Mouse (Mus musculus): Measurements from ENCODE around the gene Atf7ip. TPM values are rescaled to one million over a fixed set of nuclear protein-coding genes. Genes with fewer than 3 reads are reported as not detected.
"Not testable (repeated sequence)": the region's sequence is repeated elsewhere in the genome, so short reads cannot be mapped to it uniquely, and the experiment has no call there.

Gene Atf7ip
- 43.1 and 49.7 TPM in 2 replicates for polyA plus RNA-seq (2014; fragmentation: Nextera tagmentation; extraction: Ambion mirVana)

- H3K4me2 ChIP-seq; H3K9ac ChIP-seq (ENCODE audit: low read depth, low read length); H3K4me3 ChIP-seq (ENCODE audit: low read depth, low read length); H3K36me3 ChIP-seq (ENCODE audit: control insufficient read depth, insufficient read depth, low read length); H3K27ac ChIP-seq (ENCODE audit: low read depth, low read length); H3K9me3 ChIP-seq (replicated peaks; ENCODE audit: control insufficient read depth, low read length); H3K27me3 ChIP-seq (ENCODE audit: control insufficient read depth, insufficient read depth, low read length); ATAC-seq (replicated peaks; ENCODE audit: insufficient number of reproducible peaks, low FRiP score, low TSS enrichment); H3K4me1 ChIP-seq (ENCODE audit: control insufficient read depth, insufficient read depth, low read length): not testable (repeated sequence)
- WGBS (ENCODE audit: insufficient replicate concordance) = 83% methylated on average over 2 of the region's 3 CpGs
Observed at GRCm38 (mm10) chr6:136505867-136506266, at the start of gene Atf7ip. TSS of gene Atf7ip (plus strand) at chr6:136506167.

DNA sequence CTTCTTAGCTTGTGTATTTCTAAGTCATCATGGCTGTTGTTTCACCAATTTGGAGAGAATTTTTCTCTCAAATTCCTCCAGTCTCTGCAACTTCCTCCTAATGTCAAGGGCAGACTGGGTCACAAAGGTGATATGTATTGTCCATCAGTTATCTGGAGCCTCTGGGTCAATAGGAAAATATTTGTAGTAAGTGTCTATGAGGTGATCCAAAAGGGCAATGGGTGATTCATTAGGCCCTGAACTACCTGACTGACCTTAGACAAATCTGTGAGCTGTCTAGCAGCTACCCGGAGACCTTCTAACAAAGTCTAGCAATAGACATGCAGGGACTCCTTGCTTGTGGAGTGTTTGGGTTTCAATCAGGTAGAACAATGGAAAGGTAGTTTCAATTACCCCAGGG lies 49.7 kb upstream of the Atf7ip start:
- WGBS (ENCODE audit: insufficient replicate concordance) = 87% methylated on average over 1 of the region's 1 CpGs
- Histone ChIP-seq H3K9me3 (replicated peaks; ENCODE audit: control insufficient read depth, low read length) (no peaks in the 10 kb centered on the region), H3K36me3 (ENCODE audit: control insufficient read depth, insufficient read depth, low read length) (no peaks in the 10 kb centered on the region), H3K27ac (ENCODE audit: low read depth, low read length) (no peak overlapping the region), H3K4me2 (no peak overlapping the region), H3K9ac (ENCODE audit: low read depth, low read length) (no peak overlapping the region), H3K4me3 (ENCODE audit: low read depth, low read length) (no peak overlapping the region), H3K27me3 (ENCODE audit: control insufficient read depth, insufficient read depth, low read length) (no peaks in the 10 kb centered on the region), H3K4me1 (ENCODE audit: control insufficient read depth, insufficient read depth, low read length) (peaks cover 2% of the 10 kb centered on the region; the same call in 1 of the 2 replicates)
- no peak for ATAC-seq (replicated peaks; ENCODE audit: insufficient number of reproducible peaks, low FRiP score, low TSS enrichment)

- Histone ChIP-seq H3K4me3 (ENCODE audit: low read depth, low read length) (no peak overlapping the region), H3K9me3 (replicated peaks; ENCODE audit: control insufficient read depth, low read length) (no peaks in the 10 kb centered on the region), H3K36me3 (ENCODE audit: control insufficient read depth, insufficient read depth, low read length) (no peaks in the 10 kb centered on the region), H3K27ac (ENCODE audit: low read depth, low read length) (no peak overlapping the region), H3K9ac (ENCODE audit: low read depth, low read length) (no peak overlapping the region), H3K27me3 (ENCODE audit: control insufficient read depth, insufficient read depth, low read length) (no peaks in the 10 kb centered on the region), H3K4me1 (ENCODE audit: control insufficient read depth, insufficient read depth, low read length) (0 out of 2 replicates have a peak, but pooled peaks cover 4% of the 10 kb centered on the region), H3K4me2 (no peak overlapping the region)
- ATAC-seq (replicated peaks; ENCODE audit: insufficient number of reproducible peaks, low FRiP score, low TSS enrichment) = no peak
- WGBS (ENCODE audit: insufficient replicate concordance) = 79% methylated on average over 7 of the region's 7 CpGs
Observed at GRCm38 (mm10) chr6:136459156-136459555, 46.8 kb upstream of the Atf7ip start.

DNA sequence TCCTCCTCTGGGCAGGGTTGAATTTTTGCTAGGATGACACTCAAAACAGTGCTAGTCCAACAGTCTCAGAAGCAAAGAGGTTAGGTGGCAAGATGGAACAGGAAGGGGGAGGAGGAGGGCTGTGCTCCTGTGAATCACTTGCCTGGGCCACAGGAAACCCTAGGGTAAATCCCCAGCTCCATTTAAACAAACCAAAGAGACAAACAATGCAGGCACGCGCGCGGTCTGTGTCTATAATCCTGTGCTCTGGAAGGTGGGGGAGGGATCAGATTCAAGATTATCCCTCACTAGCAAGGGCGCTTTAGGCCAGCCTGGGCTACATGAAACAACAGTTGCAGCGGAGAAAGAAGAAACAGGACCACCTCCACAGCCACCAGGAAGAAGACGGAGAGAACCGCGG lies 42.5 kb upstream of the Atf7ip start:
- no peak overlapping the region for H3K4me3 ChIP-seq (ENCODE audit: low read depth, low read length)
- H3K4me1 ChIP-seq (ENCODE audit: control insufficient read depth, insufficient read depth, low read length) = 0 out of 2 replicates have a peak, but pooled peaks cover 10% of the 10 kb centered on the region
- no peak for ATAC-seq (replicated peaks; ENCODE audit: insufficient number of reproducible peaks, low FRiP score, low TSS enrichment)
- H3K27me3 ChIP-seq (ENCODE audit: control insufficient read depth, insufficient read depth, low read length) = no peaks in the 10 kb centered on the region
- WGBS (ENCODE audit: insufficient replicate concordance) = 66% methylated on average over 9 of the region's 9 CpGs
- H3K4me2 ChIP-seq = no peak overlapping the region
- H3K9me3 ChIP-seq (replicated peaks; ENCODE audit: control insufficient read depth, low read length) = no peaks in the 10 kb centered on the region
- no peak overlapping the region for H3K9ac ChIP-seq (ENCODE audit: low read depth, low read length)
- no peaks in the 10 kb centered on the region for H3K36me3 ChIP-seq (ENCODE audit: control insufficient read depth, insufficient read depth, low read length)
- 0 out of 2 replicates have a peak overlapping the region, but pooled peaks have one; percentile 3 for H3K27ac ChIP-seq (ENCODE audit: low read depth, low read length)

GRCm38 (mm10) chr6:136464121-136464621 lies 41.8 kb upstream of the Atf7ip start:
- 58% methylated on average over 12 of the region's 12 CpGs for WGBS (ENCODE audit: insufficient replicate concordance)
- H3K9ac ChIP-seq (ENCODE audit: low read depth, low read length) = 0 out of 2 replicates have a peak overlapping the region, but pooled peaks have one; percentile 12
- 0 out of 2 replicates have a peak overlapping the region, but pooled peaks have one; percentile 3 for H3K27ac ChIP-seq (ENCODE audit: low read depth, low read length)
- no peak overlapping the region for H3K4me2 ChIP-seq
- no peak overlapping the region for H3K4me3 ChIP-seq (ENCODE audit: low read depth, low read length)
- H3K9me3 ChIP-seq (replicated peaks; ENCODE audit: control insufficient read depth, low read length) = no peaks in the 10 kb centered on the region
- no peak for ATAC-seq (replicated peaks; ENCODE audit: insufficient number of reproducible peaks, low FRiP score, low TSS enrichment)
- H3K36me3 ChIP-seq (ENCODE audit: control insufficient read depth, insufficient read depth, low read length) = no peaks in the 10 kb centered on the region
- peaks cover 15% of the 10 kb centered on the region for H3K4me1 ChIP-seq (ENCODE audit: control insufficient read depth, insufficient read depth, low read length)
- H3K27me3 ChIP-seq (ENCODE audit: control insufficient read depth, insufficient read depth, low read length) = no peaks in the 10 kb centered on the region

DNA sequence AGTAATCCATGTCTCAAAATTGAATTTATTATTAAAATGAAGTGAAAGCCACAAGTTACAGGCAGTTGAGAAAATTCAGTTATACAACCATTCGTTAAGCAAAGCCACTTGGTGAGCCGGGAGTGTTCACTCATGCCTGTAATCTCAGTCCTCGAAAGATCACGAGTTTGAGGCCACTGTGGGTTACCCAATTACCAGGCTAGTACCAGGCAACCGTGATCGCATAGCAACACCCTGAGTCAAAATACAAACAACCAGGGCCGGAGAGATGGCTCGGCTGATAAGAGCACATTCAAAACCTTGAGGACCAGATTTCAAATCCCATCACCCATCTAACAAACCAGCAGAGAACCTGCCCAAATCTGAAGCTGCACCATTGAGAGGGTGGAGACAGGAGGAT lies 40.9 kb upstream of the Atf7ip start:
- Histone ChIP-seq H3K9me3 (replicated peaks; ENCODE audit: control insufficient read depth, low read length) (no peaks in the 10 kb centered on the region), H3K4me3 (ENCODE audit: low read depth, low read length) (no peak overlapping the region), H3K27me3 (ENCODE audit: control insufficient read depth, insufficient read depth, low read length) (no peaks in the 10 kb centered on the region), H3K9ac (ENCODE audit: low read depth, low read length) (no peak overlapping the region), H3K27ac (ENCODE audit: low read depth, low read length) (no peak overlapping the region), H3K4me1 (ENCODE audit: control insufficient read depth, insufficient read depth, low read length) (peaks cover 23% of the 10 kb centered on the region), H3K36me3 (ENCODE audit: control insufficient read depth, insufficient read depth, low read length) (no peaks in the 10 kb centered on the region), H3K4me2 (no peak overlapping the region)
- no peak for ATAC-seq (replicated peaks; ENCODE audit: insufficient number of reproducible peaks, low FRiP score, low TSS enrichment)
- WGBS (ENCODE audit: insufficient replicate concordance) = 85% methylated on average over 8 of the region's 8 CpGs

- H3K36me3 ChIP-seq (ENCODE audit: control insufficient read depth, insufficient read depth, low read length) = no peaks in the 10 kb centered on the region
- no peaks in the 10 kb centered on the region for H3K27me3 ChIP-seq (ENCODE audit: control insufficient read depth, insufficient read depth, low read length)
- no peak for ATAC-seq (replicated peaks; ENCODE audit: insufficient number of reproducible peaks, low FRiP score, low TSS enrichment)
- no peak overlapping the region for H3K4me3 ChIP-seq (ENCODE audit: low read depth, low read length)
- 16% methylated on average over 8 of the region's 8 CpGs for WGBS (ENCODE audit: insufficient replicate concordance)
- H3K9me3 ChIP-seq (replicated peaks; ENCODE audit: control insufficient read depth, low read length) = no peaks in the 10 kb centered on the region
- peaks cover 32% of the 10 kb centered on the region for H3K4me1 ChIP-seq (ENCODE audit: control insufficient read depth, insufficient read depth, low read length)
- no peak overlapping the region for H3K4me2 ChIP-seq
- H3K9ac ChIP-seq (ENCODE audit: low read depth, low read length) = no peak overlapping the region
- H3K27ac ChIP-seq (ENCODE audit: low read depth, low read length) = peak overlapping the region; percentile 25
Observed at GRCm38 (mm10) chr6:136465959-136466381, 40.0 kb upstream of the Atf7ip start.

DNA sequence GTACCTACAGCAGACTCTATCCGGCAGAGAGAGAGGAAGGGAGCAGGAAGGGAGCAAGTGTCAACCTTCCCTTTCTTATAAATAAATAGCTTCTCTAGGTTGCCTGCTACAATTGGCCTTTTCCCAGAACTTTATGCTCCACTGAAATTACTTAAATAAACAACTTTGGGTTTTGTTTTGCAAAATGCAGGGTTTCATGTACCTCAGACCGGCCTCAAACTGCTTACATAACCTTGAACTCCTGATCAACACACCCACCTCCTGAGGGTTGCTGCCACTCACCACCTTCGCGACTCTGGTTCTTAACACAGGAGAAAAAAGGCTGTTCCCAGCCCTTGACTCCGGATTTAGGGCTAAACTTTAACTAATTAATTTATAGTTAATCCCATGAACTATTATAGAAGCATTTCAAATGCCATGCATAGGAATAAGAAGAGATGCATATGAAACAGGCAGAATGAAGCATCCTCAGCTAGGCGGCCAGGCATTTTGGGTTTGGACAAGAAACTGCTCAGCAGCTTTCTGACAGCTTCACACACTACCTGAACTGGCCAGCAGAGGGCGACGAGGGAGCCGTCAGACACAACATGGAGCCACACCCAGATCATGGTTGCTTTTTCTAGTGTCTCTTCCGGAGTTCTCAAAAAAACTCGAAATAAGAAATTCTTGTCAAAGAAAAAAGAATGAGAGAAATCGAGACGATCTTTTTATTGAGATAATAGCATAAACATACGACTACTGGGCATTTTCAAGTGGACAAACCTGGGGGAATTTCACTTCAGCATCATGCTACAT lies 38.8 kb upstream of the Atf7ip start:
- Histone ChIP-seq H3K9ac (ENCODE audit: low read depth, low read length) (no peak overlapping the region), H3K4me3 (ENCODE audit: low read depth, low read length) (no peak overlapping the region), H3K36me3 (ENCODE audit: control insufficient read depth, insufficient read depth, low read length) (no peaks in the 10 kb centered on the region), H3K27me3 (ENCODE audit: control insufficient read depth, insufficient read depth, low read length) (no peaks in the 10 kb centered on the region), H3K4me1 (ENCODE audit: control insufficient read depth, insufficient read depth, low read length) (peaks cover 39% of the 10 kb centered on the region), H3K9me3 (replicated peaks; ENCODE audit: control insufficient read depth, low read length) (no peaks in the 10 kb centered on the region), H3K27ac (ENCODE audit: low read depth, low read length) (peak overlapping the region; percentile 99), H3K4me2 (peak overlapping the region; percentile 3; the same call in 1 of the 2 replicates)
- WGBS (ENCODE audit: insufficient replicate concordance) = 55% methylated on average over 14 of the region's 14 CpGs
- ATAC-seq (replicated peaks; ENCODE audit: insufficient number of reproducible peaks, low FRiP score, low TSS enrichment) = no peak
